Mouse (Mus musculus) midbrain, embryonic 14.5 days (tissue): Measurements from ENCODE around the gene Klk7. TPM values are rescaled to one million over a fixed set of nuclear protein-coding genes. Genes with fewer than 3 reads are reported as not detected.

Source experiments
- ATAC-seq: fragments of 200-750 bp; cut with Nextera tagmentation; 2 replicates; pipeline ENCODE4 v1.8.0; 2017; ENCODE audit warnings: moderate number of reproducible peaks, moderate library complexity; ENCODE audit not compliant: low FRiP score, low TSS enrichment
- DNase-seq: peaks from one replicate; pipeline ENCODE4 v3.0.0-alpha.2; 2015
- H3K27ac ChIP-seq: fragments of 300-500 bp; sonication (generic); replicated peaks from 2 replicates; pipeline ENCODE4 v1.5.1; 2014; ENCODE audit warnings: mild to moderate bottlenecking, low read depth, low read length, moderate library complexity
- H3K27me3 ChIP-seq: fragments of 300-500 bp; sonication (generic); 2 replicates; pipeline ENCODE4 v1.6.1; 2014; ENCODE audit warnings: low read length, control low read depth, mixed read lengths; ENCODE audit not compliant: control insufficient read depth, insufficient read depth
- H3K36me3 ChIP-seq: fragments of 300-500 bp; sonication (generic); 2 replicates; pipeline ENCODE4 v1.6.1; 2014; ENCODE audit warnings: low read length, control low read depth; ENCODE audit not compliant: control insufficient read depth, insufficient read depth
- H3K4me1 ChIP-seq: fragments of 300-500 bp; sonication (generic); 2 replicates; pipeline ENCODE4 v1.6.1; 2014; ENCODE audit warnings: mild to moderate bottlenecking, antibody characterized with exemption, low read length, control low read depth; ENCODE audit not compliant: control insufficient read depth, insufficient read depth
- H3K4me2 ChIP-seq: fragments of 300-500 bp; sonication (generic); 2 replicates; pipeline ENCODE4 v1.6.1; 2014; ENCODE audit warnings: mild to moderate bottlenecking, low read length, moderate library complexity
- H3K4me3 ChIP-seq: fragments of 300-500 bp; sonication (generic); replicated peaks from 2 replicates; pipeline ENCODE4 v1.5.1; 2014; ENCODE audit warnings: low read depth, low read length
- H3K9ac ChIP-seq: fragments of 300-500 bp; sonication (generic); replicated peaks from 2 replicates; pipeline ENCODE4 v1.6.1; 2014; ENCODE audit warnings: mild to moderate bottlenecking, low read length, moderate library complexity
- H3K9me3 ChIP-seq: fragments of 300-500 bp; sonication (generic); 2 replicates; pipeline ENCODE4 v1.6.1; 2016; ENCODE audit warnings: low read length, control low read depth, mixed read lengths; ENCODE audit not compliant: control insufficient read depth
- WGBS: fragments of 180-500 bp; shearing (Covaris S2); extraction: QIAGEN DNeasy Blood & Tissue Kit; methylation state at CpG from one replicate; pipeline ENCODE4 v1.1.7; 2014; 5-methylcytosine and 5-hydroxymethylcytosine counted together
- polyA plus RNA-seq: library from polyadenylated mRNA; unstranded; fragments of >200 nt; fragmentation: Nextera tagmentation; extraction: Ambion mirVana; gene quantifications from 2 replicates; pipeline ENCODE4 v1.2.1, GENCODE M21; 2014

The Klk7 gene
- polyA plus RNA-seq, 1 experiment from 2014 or later = not detected

GRCm38 (mm10) chr7:43775311-43776057 lies 35.6 kb upstream of the Klk7 start:
- WGBS = 55% methylated on average over 7 of the region's 7 CpGs
- ATAC-seq (no peak), DNase-seq (no peak)

GRCm38 (mm10) chr7:43776506-43776905 lies 34.6 kb upstream of the Klk7 start:
- Histone ChIP-seq H3K4me1 (no peaks in the 10 kb centered on the region), H3K27ac (no peak overlapping the region), H3K4me3 (no peak overlapping the region), H3K4me2 (no peak overlapping the region), H3K36me3 (no peaks in the 10 kb centered on the region), H3K27me3 (no peaks in the 10 kb centered on the region), H3K9me3 (no peaks in the 10 kb centered on the region), H3K9ac (no peak overlapping the region)
- WGBS = 85% methylated on average over 5 of the region's 5 CpGs
- DNase-seq (no peak), ATAC-seq (no peak)

More at GRCm38 (mm10) chr7:43775311-43776057, 35.6 kb upstream of the Klk7 start:
- no peak overlapping the region for H3K9ac ChIP-seq
- H3K27me3 ChIP-seq = no peaks in the 10 kb centered on the region
- no peaks in the 10 kb centered on the region for H3K9me3 ChIP-seq
- H3K36me3 ChIP-seq = no peaks in the 10 kb centered on the region
- H3K4me1 ChIP-seq = no peaks in the 10 kb centered on the region
- H3K27ac ChIP-seq = no peak overlapping the region
- no peak overlapping the region for H3K4me2 ChIP-seq
- no peak overlapping the region for H3K4me3 ChIP-seq

GRCm38 (mm10) chr7:43777423-43777822 lies 33.7 kb upstream of the Klk7 start:
- ATAC-seq (no peak), DNase-seq (no peak)
- Histone ChIP-seq H3K36me3 (no peaks in the 10 kb centered on the region), H3K27me3 (no peaks in the 10 kb centered on the region), H3K9me3 (no peaks in the 10 kb centered on the region), H3K4me1 (peaks cover under 1% of the 10 kb centered on the region; the same call in 1 of the 2 replicates), H3K4me2 (no peak overlapping the region), H3K4me3 (no peak overlapping the region), H3K9ac (no peak overlapping the region), H3K27ac (no peak overlapping the region)
- 89% methylated on average over 12 of the region's 12 CpGs for WGBS

- no peak overlapping the region for H3K4me2 ChIP-seq
- H3K4me1 ChIP-seq = peaks cover 3% of the 10 kb centered on the region; the same call in 1 of the 2 replicates
- H3K9ac ChIP-seq = no peak overlapping the region
- H3K36me3 ChIP-seq = no peaks in the 10 kb centered on the region
- DNase-seq (no peak), ATAC-seq (no peak)
- 93% methylated on average over 10 of the region's 10 CpGs for WGBS
- H3K27me3 ChIP-seq = 0 out of 2 replicates have a peak, but pooled peaks cover 4% of the 10 kb centered on the region
- no peak overlapping the region for H3K4me3 ChIP-seq
- no peak overlapping the region for H3K27ac ChIP-seq
- no peaks in the 10 kb centered on the region for H3K9me3 ChIP-seq
Measured at GRCm38 (mm10) chr7:43778176-43778970, 32.7 kb upstream of the Klk7 start.

- Histone ChIP-seq H3K27ac (no peak overlapping the region), H3K4me1 (peaks cover 3% of the 10 kb centered on the region; the same call in 1 of the 2 replicates), H3K4me3 (no peak overlapping the region), H3K9me3 (no peaks in the 10 kb centered on the region), H3K9ac (no peak overlapping the region), H3K4me2 (no peak overlapping the region), H3K36me3 (no peaks in the 10 kb centered on the region), H3K27me3 (0 out of 2 replicates have a peak, but pooled peaks cover 4% of the 10 kb centered on the region)
- ATAC-seq = no peak
- DNase-seq = no peak
- 74% methylated on average over 6 of the region's 6 CpGs for WGBS
Measured at GRCm38 (mm10) chr7:43780241-43780640, 30.9 kb upstream of the Klk7 start.

- Histone ChIP-seq H3K4me1 (peaks cover 3% of the 10 kb centered on the region; the same call in 1 of the 2 replicates), H3K4me3 (no peak within 1 kb of the TSS), H3K27me3 (0 out of 2 replicates have a peak, but pooled peaks cover 4% of the 10 kb centered on the region), H3K9ac (no peak within 1 kb of the TSS), H3K36me3 (no peaks in the 10 kb centered on the region), H3K27ac (no peak within 1 kb of the TSS), H3K9me3 (no peaks in the 10 kb centered on the region), H3K4me2 (no peak within 1 kb of the TSS)
- ATAC-seq (no peak), DNase-seq (no peak)
- WGBS = 55% methylated on average over 5 of the region's 5 CpGs
Measured at GRCm38 (mm10) chr7:43780746-43781145, 30.3 kb upstream of the Klk7 start, which contains the start of gene Klk10. TSS of gene Klk10 (plus strand) at chr7:43781035.

- Histone ChIP-seq H3K9me3 (no peaks in the 10 kb centered on the region), H3K36me3 (no peaks in the 10 kb centered on the region), H3K9ac (no peak overlapping the region), H3K4me3 (no peak overlapping the region), H3K27me3 (0 out of 2 replicates have a peak, but pooled peaks cover 4% of the 10 kb centered on the region), H3K27ac (no peak overlapping the region), H3K4me2 (no peak overlapping the region), H3K4me1 (peaks cover 3% of the 10 kb centered on the region; the same call in 1 of the 2 replicates)
- WGBS = 92% methylated on average over 11 of the region's 11 CpGs
- no peak for DNase-seq
- no peak for ATAC-seq
Measured at GRCm38 (mm10) chr7:43781541-43781940, 29.6 kb upstream of the Klk7 start.

- WGBS = 6% methylated on average over 36 of the region's 36 CpGs
- ATAC-seq = peak; percentile 64; the same call in 1 of the 2 replicates
- no peaks in the 10 kb centered on the region for H3K9me3 ChIP-seq
- H3K4me1 ChIP-seq = peaks cover 3% of the 10 kb centered on the region; the same call in 1 of the 2 replicates
- H3K4me3 ChIP-seq = peak overlapping the region; percentile 22
- H3K4me2 ChIP-seq = peak overlapping the region; percentile 61
- peak; percentile 88 for DNase-seq
- H3K36me3 ChIP-seq = no peaks in the 10 kb centered on the region
- H3K27me3 ChIP-seq = 0 out of 2 replicates have a peak, but pooled peaks cover 4% of the 10 kb centered on the region
- H3K27ac ChIP-seq = no peak overlapping the region
- H3K9ac ChIP-seq = 0 out of 2 replicates have a peak overlapping the region, but pooled peaks have one; percentile 32
Measured at GRCm38 (mm10) chr7:43782275-43783265, 28.5 kb upstream of the Klk7 start.
